Mouse (Mus musculus): Measurements from ENCODE around the gene Haao.

DNA sequence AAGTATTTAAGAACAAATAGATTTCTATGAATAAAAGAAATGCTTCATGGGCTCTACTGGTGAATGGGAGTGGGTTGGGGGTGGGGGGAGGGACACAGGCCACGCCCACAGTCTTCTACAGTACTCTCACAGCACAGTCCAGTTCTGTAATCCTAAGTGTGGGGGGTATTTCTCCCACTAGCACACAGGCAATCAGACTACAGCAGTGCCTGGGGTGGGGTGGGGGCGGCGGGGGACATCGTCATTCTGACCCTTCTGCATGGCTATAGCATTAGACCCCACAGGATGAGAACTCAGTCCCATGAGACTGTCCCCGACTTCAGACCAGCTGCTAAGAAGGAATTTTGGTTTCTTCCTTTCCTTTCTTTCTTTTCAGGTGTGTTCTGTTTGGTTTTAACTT is 2.0 kb upstream of the Haao start:
- TF ChIP-seq POLR2A (IDR thresholded peaks at IDR 0.05; ENCODE audit: low read depth, low read length) (no peak), CTCF (conservative IDR thresholded peaks at IDR 0.05; ENCODE audit: insufficient read depth, insufficient read length, low read depth, low read length) (no peak)
